Mouse (Mus musculus): ENCODE measurements at regions not wholly inside any gene's neighbourhood (a gene's known extent, or its start where the extent isn't known, plus 50 kb on each side); places are given as distances from the start of the nearest gene placed in this dataset.

- no peak for DNase-seq
Observed at GRCm38 (mm10) chrX:56276348-56276747, 63.7 kb upstream of the Gm773 start.

- peak; percentile 19 for DNase-seq
Observed at GRCm38 (mm10) chrX:56274170-56274569, 61.5 kb upstream of the Gm773 start.

GRCm38 (mm10) chrX:56269706-56270105, 57.0 kb upstream of the Gm773 start:
- no peak for DNase-seq

Measured in liver (tissue).